Mouse (Mus musculus) kidney, adult 8-10 months (tissue): ENCODE data around the gene Tk1.
"Not testable (repeated sequence)": the region's sequence is repeated elsewhere in the genome, so short reads cannot be mapped to it uniquely, and the experiment has no call there.

Source experiments
- DNase-seq, 2 experiments: peaks; one replicate each; pipeline ENCODE4 v3.0.0; 2022

The Tk1 gene

DNA sequence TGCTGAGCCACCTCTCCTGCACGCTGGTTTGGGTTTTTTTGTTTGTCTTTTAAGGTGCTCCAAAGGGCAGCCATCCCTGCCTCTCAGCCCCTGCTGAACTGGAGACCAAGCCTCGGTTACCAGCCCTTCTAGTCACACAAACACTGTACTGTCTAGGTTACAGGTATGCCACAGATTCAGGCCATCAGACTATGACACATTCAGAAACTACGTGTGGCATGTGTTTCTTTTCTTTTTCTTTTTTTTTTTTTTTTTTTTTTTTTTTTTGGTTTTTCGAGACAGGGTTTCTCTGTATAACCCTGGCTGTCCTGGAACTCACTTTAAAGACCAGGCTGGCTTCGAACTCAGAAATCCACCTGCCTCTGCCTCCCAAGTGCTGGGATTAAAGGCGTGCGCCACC is 37.4 kb downstream of the Tk1 start:
- not testable (repeated sequence) for DNase-seq

DNA sequence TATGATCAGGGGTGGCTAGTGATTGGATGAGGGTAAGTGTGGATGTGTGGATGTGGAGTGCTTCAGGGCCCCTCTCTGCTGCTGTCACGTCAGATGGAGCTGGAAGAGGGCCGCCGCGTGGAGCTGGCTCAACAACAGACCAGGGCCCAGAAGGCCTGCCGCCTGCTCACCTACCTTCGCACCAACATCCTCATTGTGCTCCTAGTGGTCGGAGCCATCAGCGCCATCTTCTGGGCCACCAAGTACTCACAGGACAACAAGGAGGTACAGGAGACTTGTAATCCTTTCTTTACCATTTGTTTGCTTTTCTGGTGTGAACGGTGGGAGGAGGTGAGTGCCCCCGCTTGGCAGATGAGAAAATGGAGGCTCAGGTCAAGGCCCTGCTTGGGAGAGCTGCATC is 39.6 kb downstream of the Tk1 start:
- DNase-seq: peak in 1 of 2 experiments; percentile 82

DNA sequence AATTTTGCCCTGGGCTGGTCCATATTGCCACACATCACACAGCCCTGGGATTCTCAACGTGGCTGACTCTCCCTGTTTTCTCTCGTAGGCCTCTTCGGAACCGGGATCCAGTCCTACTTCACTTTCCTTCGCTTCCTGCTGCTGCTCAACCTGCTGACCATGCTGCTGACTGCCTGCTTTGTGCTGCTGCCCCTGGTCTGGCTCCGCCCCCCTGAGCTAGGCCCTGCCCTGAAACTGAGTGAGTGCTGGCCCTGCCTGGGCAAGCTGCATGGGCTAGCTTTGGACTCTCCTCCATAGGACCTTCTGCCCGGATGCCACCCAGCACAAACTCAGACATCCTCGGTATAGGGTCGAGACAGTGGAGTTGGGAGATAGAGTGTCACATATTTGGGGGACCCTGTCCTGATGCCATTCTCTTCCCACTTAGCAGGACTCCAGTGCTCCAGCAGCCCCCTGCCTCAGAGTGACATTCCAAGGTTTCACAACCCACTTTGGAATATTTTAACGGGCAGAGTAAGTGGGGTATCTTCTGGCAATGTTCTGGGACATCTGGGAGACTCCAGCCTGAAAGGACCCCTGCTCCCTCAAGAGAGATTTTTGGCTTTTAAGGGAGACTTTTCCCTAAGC is 42.1 kb downstream of the Tk1 start:
- DNase-seq: peak in 1 of 2 experiments; percentile 56

DNA sequence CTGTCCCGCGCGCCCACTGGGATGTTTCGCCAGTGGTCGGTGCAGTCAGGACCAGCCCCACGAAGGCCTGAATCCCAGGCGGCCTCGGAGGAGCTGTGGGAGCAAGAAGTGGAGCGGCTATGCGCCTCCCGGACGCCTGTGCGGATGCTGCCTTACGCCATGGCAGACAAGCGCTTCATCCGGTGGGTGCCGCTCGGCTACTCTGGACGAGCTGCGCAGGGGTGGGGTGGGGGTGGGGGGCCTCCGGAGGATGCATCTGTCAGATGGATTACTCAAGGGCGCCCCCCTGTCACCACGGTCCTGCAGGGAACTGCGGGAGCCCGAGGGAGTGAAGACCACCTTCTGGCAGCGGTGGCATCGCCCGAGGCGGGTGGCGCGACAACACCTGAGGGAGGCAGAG is 42.8 kb downstream of the Tk1 start:
- DNase-seq: peak in 1 of 2 experiments; percentile 45

DNA sequence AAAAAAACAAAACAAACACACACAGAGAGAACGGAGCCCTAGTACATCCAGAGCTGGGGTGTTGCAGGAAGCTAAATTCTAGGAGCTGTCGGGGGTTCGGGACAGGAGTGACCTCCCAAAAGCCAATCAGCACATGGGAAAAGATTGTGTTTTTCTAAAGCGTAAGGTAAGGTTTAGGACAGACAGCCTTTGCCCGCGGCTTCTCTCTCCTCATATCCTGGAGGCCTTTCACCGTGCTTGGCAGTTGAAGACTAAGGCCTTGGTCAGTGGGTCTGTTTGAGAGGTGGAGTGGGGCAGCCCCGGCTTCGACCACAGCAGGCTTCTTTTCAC is 43.2 kb downstream of the Tk1 start:
- no peak for DNase-seq

DNA sequence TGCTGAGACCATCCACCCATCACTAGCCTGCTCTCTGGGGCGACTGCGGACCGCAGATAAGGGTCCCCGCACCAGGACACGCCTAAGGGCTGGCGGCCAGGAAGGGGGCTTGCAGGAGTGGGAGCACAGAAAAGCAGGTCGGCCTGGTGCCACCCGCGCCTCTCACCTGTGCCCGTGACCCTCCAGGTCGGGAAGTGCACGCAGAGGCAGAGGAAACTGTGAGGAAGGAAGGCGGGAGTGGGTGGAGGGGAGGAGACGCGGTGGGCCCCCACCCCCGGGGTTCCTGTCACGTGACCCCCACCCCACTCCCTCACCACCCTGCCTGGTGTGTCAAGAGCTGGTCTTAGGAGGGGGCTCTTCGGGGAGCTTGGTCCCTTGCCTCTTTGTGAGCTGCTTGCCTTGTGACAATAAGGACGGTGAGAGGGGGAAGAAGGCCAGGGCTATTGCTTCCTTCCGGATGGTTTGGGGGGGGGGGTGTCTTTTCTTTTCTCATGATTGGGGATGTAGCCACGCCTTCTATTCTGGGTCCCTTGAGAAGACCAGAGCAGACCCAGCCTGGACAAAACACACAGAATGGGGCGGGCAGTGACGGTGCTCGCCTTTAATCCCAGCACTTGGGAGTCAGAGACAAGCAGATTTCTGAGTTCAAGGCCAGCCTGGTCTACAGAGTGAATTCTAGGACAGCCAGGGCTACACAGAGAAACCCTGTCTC is 43.7 kb downstream of the Tk1 start, which contains the start of the genes Tmc8 and Tmc6:
Gene Tmc8, plus strand, starts transcription at position 84 of the 712 bp plus-strand sequence.
Gene Tmc6, minus strand, starts transcription at position 206 of the 712 bp plus-strand sequence.
- DNase-seq: peak in 1 of 2 experiments; percentile 29

DNA sequence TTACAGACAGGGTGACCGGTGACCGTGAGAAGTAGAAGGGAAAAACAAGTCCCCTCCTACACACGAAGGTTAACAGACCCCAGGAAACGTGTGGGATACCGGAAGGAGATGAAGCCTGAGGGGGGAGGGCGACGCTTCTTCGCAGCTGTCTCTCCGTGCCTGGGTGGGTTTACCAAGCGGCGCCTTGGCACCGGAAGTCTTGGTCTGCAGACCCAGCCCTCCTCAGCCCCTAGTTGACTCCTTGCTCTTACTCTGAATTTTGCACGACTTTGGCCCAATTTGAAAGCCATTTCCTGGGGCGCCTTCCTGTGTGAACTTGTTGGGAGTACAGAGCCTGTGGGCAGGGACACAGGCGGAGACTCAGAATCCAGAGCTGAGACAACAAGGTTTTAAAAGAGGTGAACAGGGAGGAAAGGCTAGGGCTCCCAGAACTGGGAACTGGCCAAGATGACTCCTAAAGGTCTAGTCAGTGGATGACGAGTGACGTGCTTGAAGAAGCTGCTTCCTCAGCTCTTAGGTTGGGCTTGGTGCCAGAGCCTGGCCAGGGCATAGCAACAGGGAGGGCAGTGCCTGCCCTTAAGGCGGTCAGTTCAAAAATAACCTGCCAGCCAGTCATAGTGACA is 44.6 kb downstream of the Tk1 start:
- DNase-seq: peak; percentile 86 to 87

DNA sequence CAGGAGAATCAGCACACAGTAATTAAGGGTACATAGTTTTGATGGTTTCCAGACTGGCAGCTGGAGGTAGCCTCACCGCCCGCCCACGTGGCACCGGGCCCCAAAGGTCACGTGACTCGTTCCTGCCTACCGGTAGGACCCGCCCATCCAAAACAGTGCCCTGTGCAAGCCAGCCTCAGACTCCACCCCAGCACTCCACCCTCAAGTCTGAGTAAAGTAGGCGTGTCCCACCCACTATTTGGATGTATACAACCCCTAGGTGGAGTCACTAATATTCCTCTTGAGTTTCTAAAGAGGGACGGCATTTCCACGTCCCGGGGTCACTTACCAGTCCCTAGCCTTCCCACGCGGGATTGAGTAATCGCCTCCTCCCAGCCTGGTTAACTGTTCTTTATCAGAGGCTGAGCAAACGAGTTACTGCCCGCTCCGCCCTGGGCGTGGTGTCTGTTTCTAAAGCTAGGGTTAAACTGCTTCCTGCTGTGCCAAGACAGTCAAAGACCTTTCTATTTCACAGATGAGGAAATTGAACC is 45.2 kb downstream of the Tk1 start:
- DNase-seq: peak; percentile 96

DNA sequence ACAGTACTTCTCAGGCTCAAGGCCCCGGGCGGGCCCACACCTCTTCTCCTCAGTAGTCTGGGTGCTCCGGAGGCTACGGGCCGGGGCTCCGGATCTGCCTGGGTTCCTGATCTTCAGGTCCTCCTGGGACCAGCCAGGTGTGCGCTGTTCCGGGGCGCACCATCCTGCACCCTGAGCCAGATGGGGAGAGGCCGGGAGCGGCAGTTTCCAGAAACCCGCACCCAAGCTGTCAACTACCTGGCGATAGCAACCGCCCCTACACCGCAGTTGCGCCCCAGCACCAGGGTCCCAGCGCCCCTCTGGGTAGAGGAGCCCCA is 45.7 kb downstream of the Tk1 start:
- no peak for DNase-seq

DNA sequence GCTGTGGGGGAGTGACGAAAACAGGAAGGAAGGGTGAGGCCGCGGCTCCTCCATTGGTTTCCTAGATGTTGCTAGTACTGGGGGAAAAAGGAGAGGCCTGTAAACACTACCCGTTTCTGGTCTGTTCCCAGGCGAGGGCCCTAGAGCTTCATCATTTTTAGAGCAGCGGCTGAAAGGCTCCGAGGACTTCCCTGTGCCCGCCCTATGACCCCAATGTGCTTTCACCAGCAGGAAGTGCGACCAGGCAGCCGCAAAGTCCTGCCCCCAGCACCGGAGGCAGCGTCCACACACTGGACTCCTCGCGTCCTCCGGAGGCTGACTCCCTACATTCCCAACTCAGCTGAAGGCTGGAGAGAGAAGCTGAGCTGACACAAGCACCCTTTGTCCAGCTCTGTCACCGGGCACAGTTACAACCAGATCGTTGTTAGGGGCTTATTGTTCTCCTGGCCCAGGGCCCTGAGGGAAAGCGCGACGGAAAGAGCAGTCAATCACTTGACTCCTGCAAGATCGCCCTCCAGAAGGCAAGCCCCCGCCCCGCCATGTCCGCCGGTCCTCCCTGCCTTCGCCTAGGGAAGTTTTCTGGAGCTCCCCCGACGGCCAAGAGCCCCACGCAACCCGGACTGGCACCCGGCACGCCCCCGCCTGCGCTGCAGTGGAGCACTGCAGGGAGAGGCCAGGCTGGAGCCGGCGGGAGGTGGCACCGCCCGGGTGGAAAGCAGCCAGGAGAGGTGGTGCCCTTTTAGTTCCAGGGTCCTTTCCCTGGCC is 46.3 kb downstream of the Tk1 start:
- peak; percentile 87 to 88 for DNase-seq

DNA sequence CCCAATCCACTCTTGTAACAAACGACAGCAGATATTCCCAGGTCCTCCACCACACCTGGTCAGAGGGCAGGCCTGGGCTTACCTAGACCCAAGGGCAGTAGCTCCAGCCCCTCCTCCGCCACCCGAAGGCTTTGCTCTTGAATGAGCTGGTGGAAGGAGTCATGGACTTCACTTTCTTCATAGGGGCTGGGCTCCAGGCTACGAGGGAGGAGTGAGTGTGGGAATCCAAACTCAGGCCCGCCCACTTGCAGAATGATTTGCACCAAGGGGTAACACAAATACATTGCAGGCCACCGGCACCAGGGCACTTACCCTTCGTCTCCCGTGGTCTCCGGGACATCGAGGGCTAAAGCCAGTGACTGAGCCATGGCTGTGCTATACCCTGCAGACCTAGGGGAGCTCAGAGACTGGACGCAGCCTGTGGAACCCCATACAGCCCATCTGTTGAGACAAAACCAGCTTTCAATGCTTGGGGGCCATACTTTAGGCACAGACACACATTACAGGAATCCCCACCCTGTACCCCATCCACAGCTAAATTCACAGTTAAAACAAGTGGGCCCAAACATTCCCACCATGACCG is 47.0 kb downstream of the Tk1 start:
- DNase-seq: peak in 1 of 2 experiments; percentile 51

DNA sequence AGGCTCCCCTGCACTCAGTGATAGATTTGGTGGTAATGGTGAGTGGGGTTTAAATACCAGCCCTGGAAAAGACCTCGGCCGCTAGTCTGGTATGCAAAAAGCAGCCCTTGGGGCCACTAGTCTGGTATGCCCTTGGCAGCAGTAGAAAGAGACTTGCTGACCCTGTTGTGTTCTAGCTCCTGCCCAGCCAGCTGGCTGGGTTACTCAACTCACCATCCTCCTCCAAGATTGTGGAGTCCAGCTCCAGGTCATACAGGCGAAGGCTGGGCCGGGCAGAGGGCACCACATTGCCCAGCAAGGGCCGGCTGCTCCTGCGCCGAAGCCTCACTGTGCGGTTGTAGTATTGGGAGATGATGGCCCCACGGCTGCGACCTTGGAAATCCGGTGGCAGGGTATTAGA is 47.9 kb downstream of the Tk1 start:
- peak; percentile 67 to 74 for DNase-seq

DNA sequence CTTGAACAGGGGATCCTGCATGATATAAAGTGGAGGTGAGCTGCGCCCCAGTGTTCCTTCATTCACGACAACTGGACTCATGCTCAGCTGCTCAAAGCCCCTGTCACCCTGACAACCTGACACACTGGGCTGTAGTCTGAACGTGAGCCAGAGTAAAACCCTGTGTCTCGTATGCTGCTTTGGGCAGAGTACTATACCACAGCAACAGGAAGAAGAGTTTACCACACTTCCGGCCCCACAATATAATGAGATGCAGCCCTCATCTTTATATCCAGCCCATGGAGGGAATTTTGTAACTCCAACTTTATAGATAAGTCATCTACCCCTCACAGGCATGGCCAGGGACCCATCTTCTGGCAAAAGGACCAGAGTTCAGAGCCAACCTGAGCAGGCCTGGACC is 48.8 kb downstream of the Tk1 start:
- no peak for DNase-seq

DNA sequence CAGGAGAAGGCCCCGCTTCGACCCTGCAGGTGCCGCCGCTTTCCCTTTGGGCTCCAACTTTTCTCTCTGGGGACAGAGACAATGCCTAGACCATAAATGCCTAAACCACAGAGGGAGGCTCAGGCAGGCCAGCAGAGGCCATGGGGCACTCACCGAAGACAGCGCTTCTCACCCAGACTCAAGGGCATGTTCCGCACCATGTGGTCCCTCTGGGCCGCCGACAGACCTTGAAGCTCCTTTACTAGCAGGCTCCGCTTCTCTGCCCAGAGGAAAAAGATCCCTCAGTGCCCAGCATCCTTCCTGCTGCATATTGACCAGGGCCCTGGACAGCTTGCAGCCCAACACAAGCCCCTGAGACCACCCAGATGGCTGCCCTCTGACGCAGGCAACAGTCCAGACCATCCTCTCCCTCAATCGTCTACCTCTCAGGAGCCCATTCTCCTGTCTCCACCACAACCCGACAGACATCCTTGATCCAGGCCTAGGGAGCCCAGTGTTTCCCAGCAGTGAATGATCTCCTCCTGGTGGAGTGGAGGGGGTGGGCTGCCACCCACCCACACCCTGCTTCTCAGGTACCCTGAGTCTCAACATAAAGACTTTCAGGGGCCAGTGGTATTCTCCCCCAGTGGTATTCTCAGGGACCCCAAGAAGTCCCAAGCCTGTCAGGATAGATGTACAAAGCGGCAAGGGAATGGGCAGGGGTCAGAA is 49.7 kb downstream of the Tk1 start:
- DNase-seq: no peak

DNA sequence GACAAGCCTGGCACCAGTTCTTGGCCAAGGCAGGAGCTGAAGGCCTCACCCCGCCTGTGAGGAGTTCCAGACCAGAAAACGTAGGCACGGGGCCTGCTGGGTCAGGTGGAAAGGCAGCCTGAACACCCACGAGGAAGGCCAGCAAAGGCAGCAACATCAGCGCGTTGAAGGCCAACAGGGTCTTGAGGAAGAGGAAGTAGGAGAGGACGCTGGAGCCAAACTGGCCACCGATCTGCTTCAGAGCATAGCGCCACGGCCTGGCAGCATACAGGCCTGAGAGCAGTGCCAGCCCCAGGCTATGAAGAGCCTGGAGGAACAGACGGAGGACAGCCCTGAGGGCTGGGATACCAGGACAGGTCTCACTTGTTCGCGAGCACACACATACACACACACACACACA is 50.4 kb downstream of the Tk1 start:
- DNase-seq: no peak

DNA sequence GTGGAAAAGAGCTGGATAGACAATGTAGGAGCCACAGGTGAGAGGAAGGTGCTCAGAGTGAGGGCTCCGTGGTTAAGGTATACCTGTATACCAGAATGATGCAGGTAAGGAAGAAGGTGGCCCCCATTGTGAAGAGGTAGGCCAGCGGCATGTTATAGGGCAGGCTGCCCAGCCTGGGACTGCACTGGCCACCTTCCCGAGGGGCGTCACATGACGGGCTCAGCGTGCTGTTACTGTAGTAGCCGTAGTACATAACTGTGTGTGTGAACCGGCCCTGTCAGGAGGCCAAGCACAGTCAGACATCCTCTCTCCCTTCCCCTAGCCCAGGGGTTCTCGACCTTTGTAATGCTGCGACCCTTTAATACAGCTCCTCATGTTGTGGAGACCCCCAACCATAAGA is 51.0 kb downstream of the Tk1 start:
- DNase-seq: no peak

DNA sequence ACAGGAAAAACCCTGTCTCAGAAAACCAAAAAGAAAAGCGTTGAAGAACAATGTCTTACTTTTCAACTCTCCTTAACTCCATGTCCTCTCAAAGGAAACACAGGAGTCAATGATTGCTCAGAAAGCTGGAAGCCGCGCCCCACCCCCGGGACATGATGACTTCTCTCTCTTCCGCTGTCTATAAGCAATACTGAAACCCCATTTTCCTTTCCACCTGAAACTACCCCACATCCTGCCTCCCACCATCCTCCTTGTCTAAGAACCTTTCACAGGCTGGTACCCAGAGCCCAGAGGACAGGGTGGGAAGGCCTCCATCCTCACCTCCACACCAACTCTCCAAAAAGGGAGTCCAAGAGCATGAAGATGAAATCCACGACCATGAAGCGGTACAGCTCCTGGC is 53.5 kb downstream of the Tk1 start:
- no peak for DNase-seq

DNA sequence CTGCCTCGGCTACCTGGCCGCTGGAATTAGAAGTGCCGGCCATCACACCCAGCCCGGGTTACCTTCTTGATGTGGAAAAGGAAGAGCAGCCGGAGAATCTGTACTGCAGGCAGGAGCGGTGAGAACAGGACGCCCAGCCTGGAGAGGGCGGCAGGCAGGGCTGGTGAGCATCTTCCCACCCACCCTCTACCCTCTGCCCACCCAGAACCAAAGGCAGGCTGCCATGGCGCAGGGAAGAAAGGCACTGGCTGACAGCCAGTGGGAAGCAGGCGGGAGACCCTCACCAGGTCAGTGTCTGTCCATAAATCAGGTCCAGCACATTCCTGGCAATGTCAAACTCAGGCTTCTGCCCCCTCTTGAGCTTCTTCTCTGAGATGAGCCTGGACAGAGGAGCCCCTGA is 55.5 kb downstream of the Tk1 start:
- no peak for DNase-seq

DNA sequence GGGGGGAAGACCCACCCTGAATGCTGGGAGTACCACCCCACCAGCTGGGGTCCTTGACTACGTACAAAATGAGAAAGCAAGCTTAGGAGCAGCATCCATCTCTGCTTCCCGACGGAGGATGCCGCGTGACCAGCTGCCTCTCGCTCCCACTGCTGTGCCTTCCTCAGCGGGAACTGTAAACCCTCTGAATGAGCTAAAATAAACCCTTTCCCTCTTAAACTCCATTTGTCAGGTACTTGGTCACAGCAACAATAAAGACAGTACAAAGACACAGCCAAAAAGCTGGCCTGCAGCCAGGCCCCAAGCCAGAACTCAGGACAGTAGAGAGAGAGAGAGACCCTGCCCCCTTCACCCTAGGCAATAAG is 56.2 kb downstream of the Tk1 start:
- DNase-seq: no peak

DNA sequence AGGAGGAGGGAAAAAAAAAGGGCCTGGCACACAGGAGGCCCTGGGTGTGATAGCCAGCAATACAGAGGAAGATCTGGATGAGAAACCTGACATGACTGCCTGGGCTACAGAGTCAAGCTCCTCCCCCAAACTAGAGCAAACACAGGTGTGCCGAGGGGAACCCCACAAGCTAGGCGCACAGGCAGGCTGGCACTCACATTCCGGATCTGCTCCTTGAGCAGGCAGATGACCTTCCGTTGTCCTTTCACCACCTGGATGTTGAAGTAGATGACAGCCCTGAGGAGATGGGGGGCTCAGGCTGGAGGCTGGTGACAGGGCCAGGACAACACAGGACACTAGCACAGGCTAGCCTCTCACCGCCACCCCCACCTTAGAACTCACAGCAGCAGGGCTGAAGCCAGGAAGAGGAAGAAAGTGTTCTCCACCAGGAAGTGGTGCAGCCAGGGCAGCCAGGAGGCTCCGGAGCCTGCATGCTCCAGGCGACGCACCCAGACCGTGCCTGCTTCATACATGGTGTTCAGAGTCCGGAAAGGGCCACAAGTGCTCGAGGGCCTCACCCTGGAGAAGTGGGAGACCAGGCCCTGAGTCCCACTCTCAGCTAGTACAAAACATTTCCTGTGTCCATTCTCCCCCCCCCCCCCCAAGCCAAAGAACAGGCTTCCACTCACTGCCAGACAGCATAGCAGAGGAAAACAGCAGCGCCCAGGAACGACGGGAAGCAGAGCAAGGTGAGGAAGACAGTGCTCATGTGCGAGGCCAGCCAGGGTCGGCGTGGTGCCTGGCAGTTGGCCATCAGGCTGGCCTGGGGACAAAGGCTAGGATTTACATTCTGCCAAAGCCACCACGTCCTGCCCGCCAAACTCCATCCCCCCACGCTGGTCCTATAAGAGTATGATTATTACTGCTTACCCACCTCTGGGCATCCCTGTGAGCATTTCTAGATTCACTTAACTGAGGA is 56.9 kb downstream of the Tk1 start:
- DNase-seq: no peak

DNA sequence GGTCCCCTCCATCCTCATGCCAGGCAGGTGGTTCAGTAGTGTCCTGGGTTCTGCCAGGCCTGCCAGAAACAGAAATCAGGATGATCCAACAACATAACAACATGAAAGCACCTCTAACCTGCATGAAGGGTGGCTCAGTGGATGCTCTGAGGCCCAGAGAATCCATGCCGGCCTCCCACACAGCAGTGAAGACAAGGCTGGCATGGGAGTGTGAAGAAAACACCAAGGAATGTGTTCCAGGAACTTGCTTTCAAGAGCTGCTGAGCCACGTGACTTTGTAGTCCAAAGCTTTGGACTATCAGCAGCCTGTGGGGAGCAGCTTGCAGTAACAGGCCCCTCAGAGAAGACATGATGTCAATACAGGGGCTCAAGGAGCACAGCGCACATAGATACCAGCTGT is 59.6 kb downstream of the Tk1 start:
- no peak for DNase-seq
